ENCODE assay signal across 8 mouse cellular contexts in genomic region chr19:47882151-47882881, GRCm38 (mm10). TPM values are rescaled to one million over a fixed set of nuclear protein-coding genes. Genes with fewer than 3 reads are reported as not detected.
A peak's percentile ranks its signal among the peaks of the same experiment; 100 is the strongest.
DNase-seq lines count a peak whose midpoint lies in the region; ATAC-seq and TF ChIP-seq lines count a peak whose summit lies in the region.

No protein-coding gene starts in this region.

- H3K4me1 ChIP-seq in limb, embryonic 14.5 days (ENCODE audit: control insufficient read depth, insufficient read depth, low read length), result peaks cover 18% of the 10 kb centered on the region

- H3K27me3 ChIP-seq in limb, embryonic 14.5 days (ENCODE audit: control insufficient read depth, insufficient read depth, low read length), result no peaks in the 10 kb centered on the region
- no peaks in the 10 kb centered on the region for H3K27me3 ChIP-seq in myocyte (ENCODE audit: control insufficient read depth, insufficient read depth, insufficient read length)

- ATAC-seq in granulocyte monocyte progenitor cell, adult 5-6 weeks (replicated peaks; ENCODE audit: poor library complexity, severe bottlenecking), result peak; percentile 84
- ATAC-seq in limb, embryonic 14.5 days (ENCODE audit: low FRiP score, low read depth), result peak; percentile 62; the same call in 1 of the 2 replicates

- peak; percentile 60 for DNase-seq in 3134 (ENCODE audit: extremely low read depth, insufficient read length, low spot score)
- peak; percentile 55 for DNase-seq in adrenal gland, adult 8-10 months
- peak; percentile 89 for DNase-seq in embryo, embryonic 11.5 days (ENCODE audit: low read depth, low spot score)
- DNase-seq in kidney, adult 9 months, result peak; percentile 77
- DNase-seq in limb, embryonic 14.5 days (ENCODE audit: low spot score), result peak; percentile 78
- DNase-seq in spleen, postnatal 36 days (ENCODE audit: low spot score in 2 of 2), result peak; percentile 71 to 82

- H3K9me3 ChIP-seq in limb, embryonic 14.5 days (ENCODE audit: control insufficient read depth, low read length), result no peaks in the 10 kb centered on the region

- 19% methylated on average over 11 of the region's 11 CpGs for WGBS in limb, embryonic 14.5 days

- H3K36me3 ChIP-seq in limb, embryonic 14.5 days (ENCODE audit: control insufficient read depth, insufficient read depth, low read length), result no peaks in the 10 kb centered on the region
- H3K36me3 ChIP-seq in myocyte (ENCODE audit: control insufficient read depth, insufficient read depth), result no peaks in the 10 kb centered on the region

- H3K4me2 ChIP-seq in limb, embryonic 14.5 days (replicated peaks; ENCODE audit: low read depth, low read length, severe bottlenecking), result no peak overlapping the region
- no peak overlapping the region for H3K4me2 ChIP-seq in myocyte (ENCODE audit: low read depth)

- no peak for TF ChIP-seq POLR2A in limb, embryonic 14.5 days (IDR thresholded peaks at IDR 0.05; ENCODE audit: borderline replicate concordance, extremely low read depth, insufficient read depth, insufficient read length)
- TF ChIP-seq POLR2A in myocyte (IDR thresholded peaks at IDR 0.05; ENCODE audit: insufficient read length, low read depth), result no peak

- no peak overlapping the region for H3K27ac ChIP-seq in limb, embryonic 14.5 days (replicated peaks; ENCODE audit: low read depth, low read length)

- no peak overlapping the region for H3ac ChIP-seq in myocyte (ENCODE audit: control insufficient read depth, insufficient read length)

- no peak overlapping the region for H3K9ac ChIP-seq in limb, embryonic 14.5 days (ENCODE audit: low read depth, low read length, severe bottlenecking)

- no peak overlapping the region for H3K4me3 ChIP-seq in limb, embryonic 14.5 days (replicated peaks; ENCODE audit: low read length)
- no peak overlapping the region for H3K4me3 ChIP-seq in myocyte

- no peaks in the 10 kb centered on the region for H3K79me2 ChIP-seq in myocyte (ENCODE audit: control insufficient read depth, insufficient read depth)

TF ChIP-seq in myocyte, 11 proteins besides CTCF, POLR2A, EP300 and RAD21:
- TF ChIP-seq SRF (IDR thresholded peaks at IDR 0.05; ENCODE audit: control insufficient read depth, insufficient read length, low read depth) (no peak), MAX (IDR thresholded peaks at IDR 0.05; ENCODE audit: low read depth) (no peak), POLR2AphosphoS2 (IDR thresholded peaks at IDR 0.05; ENCODE audit: insufficient read length, low read depth) (peak; percentile 21), MYOD1 (IDR thresholded peaks at IDR 0.05; ENCODE audit: control insufficient read depth in 1 of 3, insufficient read length in 2 of 3, low read depth in 2 of 3) (peak in 2 of 3 experiments; percentile 3 to 63)
TF ChIP-seq in myocyte: peak in this region for 2.

RNA-seq across cellular contexts. Expression of gene Gsto2, which starts 17.0 kb away (rescaled TPM):
- 1 to 10 TPM; 1.0 to 3.4 (median 1.9) TPM for total RNA-seq in adrenal gland, adult 8-10 months (2022)
- not detected in 2 replicates for total RNA-seq in granulocyte monocyte progenitor cell, adult 5-6 weeks (2014; fragmentation: Nextera tagmentation)
- total RNA-seq in granulocyte monocyte progenitor cell, adult 5-6 weeks (2017), result not detected in 2 replicates
- 1.2 and 1.6 TPM in 2 replicates for polyA plus RNA-seq in limb, embryonic 14.5 days (2012; rRNA removed)
- 0.87 and 1.4 TPM in 2 replicates for polyA plus RNA-seq in limb, embryonic 14.5 days (2014; fragmentation: Nextera tagmentation; extraction: Ambion mirVana)
- polyA plus RNA-seq in myocyte (2012; fragmentation: generic; extraction: Trizol), result 5.7 TPM

RNA-seq across cellular contexts. Expression of gene Gsto1, which starts 27.5 kb away (rescaled TPM):
- 10 to 100 TPM; 63.2 to 81.2 (median 73.3) TPM for total RNA-seq in adrenal gland, adult 8-10 months (2022)
- total RNA-seq in granulocyte monocyte progenitor cell, adult 5-6 weeks (2014; fragmentation: Nextera tagmentation), result 317 and 338 TPM in 2 replicates
- total RNA-seq in granulocyte monocyte progenitor cell, adult 5-6 weeks (2017), result 215 and 219 TPM in 2 replicates
- polyA plus RNA-seq in limb, embryonic 14.5 days (2012; rRNA removed), result 71.3 and 79.9 TPM in 2 replicates
- polyA plus RNA-seq in limb, embryonic 14.5 days (2014; fragmentation: Nextera tagmentation; extraction: Ambion mirVana), result 132 and 134 TPM in 2 replicates
- 232 TPM for polyA plus RNA-seq in myocyte (2012; fragmentation: generic; extraction: Trizol)

RNA-seq across cellular contexts. Expression of gene Cfap43, which starts 36.8 kb away (rescaled TPM):
- not detected for total RNA-seq in adrenal gland, adult 8-10 months (2022)
- total RNA-seq in granulocyte monocyte progenitor cell, adult 5-6 weeks (2014; fragmentation: Nextera tagmentation), result not detected in 2 replicates
- total RNA-seq in granulocyte monocyte progenitor cell, adult 5-6 weeks (2017), result 0.05 TPM in 1 of 2 replicates, not detected in the other
- 0.05 and 0.08 TPM in 2 replicates for polyA plus RNA-seq in limb, embryonic 14.5 days (2012; rRNA removed)
- polyA plus RNA-seq in limb, embryonic 14.5 days (2014; fragmentation: Nextera tagmentation; extraction: Ambion mirVana), result 0.11 TPM in 2 replicates
- polyA plus RNA-seq in myocyte (2012; fragmentation: generic; extraction: Trizol), result 0.02 TPM

RNA-seq across cellular contexts. Expression of gene Itprip, which starts 36.8 kb away (rescaled TPM):
- total RNA-seq in adrenal gland, adult 8-10 months (2022), result 10 to 100 TPM; 12.4 to 23.1 (median 17.1) TPM
- total RNA-seq in granulocyte monocyte progenitor cell, adult 5-6 weeks (2014; fragmentation: Nextera tagmentation), result 18.2 and 19.1 TPM in 2 replicates
- 15.8 and 16.7 TPM in 2 replicates for total RNA-seq in granulocyte monocyte progenitor cell, adult 5-6 weeks (2017)
- 14.4 and 16.5 TPM in 2 replicates for polyA plus RNA-seq in limb, embryonic 14.5 days (2012; rRNA removed)
- polyA plus RNA-seq in limb, embryonic 14.5 days (2014; fragmentation: Nextera tagmentation; extraction: Ambion mirVana), result 17.1 and 18.4 TPM in 2 replicates
- 54.1 TPM for polyA plus RNA-seq in myocyte (2012; fragmentation: generic; extraction: Trizol)

RNA-seq across cellular contexts. Expression of gene Cfap58, which starts 55.2 kb away (rescaled TPM):
- under 1 TPM in 3 of 4 experiments, not detected in 1; 0.07 to 0.12 (median 0.11) TPM for total RNA-seq in adrenal gland, adult 8-10 months (2022)
- not detected in 2 replicates for total RNA-seq in granulocyte monocyte progenitor cell, adult 5-6 weeks (2014; fragmentation: Nextera tagmentation)
- total RNA-seq in granulocyte monocyte progenitor cell, adult 5-6 weeks (2017), result not detected in 2 replicates
- 0.05 TPM in 1 of 2 replicates, not detected in the other for polyA plus RNA-seq in limb, embryonic 14.5 days (2012; rRNA removed)
- 0.07 TPM in 1 of 2 replicates, not detected in the other for polyA plus RNA-seq in limb, embryonic 14.5 days (2014; fragmentation: Nextera tagmentation; extraction: Ambion mirVana)
- polyA plus RNA-seq in myocyte (2012; fragmentation: generic; extraction: Trizol), result not detected
